Mouse (Mus musculus) common myeloid progenitor, adult 5-6 weeks (primary cell): ENCODE results near the gene Gtf2h4. TPM values are rescaled to one million over a fixed set of nuclear protein-coding genes. Genes with fewer than 3 reads are reported as not detected.
A peak's percentile ranks its signal among the peaks of the same experiment; 100 is the strongest.

Source experiments
- ATAC-seq: replicated peaks from 2 replicates; pipeline ENCODE4 v1.8.0; 2016; ENCODE audit warnings: low read depth, mild to moderate bottlenecking, moderate TSS enrichment, inconsistent platforms; ENCODE audit not compliant: poor library complexity, severe bottlenecking
- total RNA-seq: library from RNA; stranded (forward); fragments of 200-1000, 187-1606 nt; gene quantifications from 2 replicates; pipeline ENCODE4 v1.2.3, GENCODE M21; 2017

Gtf2h4 gene
- 16.5 and 23.3 TPM in 2 replicates for total RNA-seq

GRCm38 (mm10) chr17:35673416-35674035 lies at the start of gene Gtf2h4:
TSS of gene Gtf2h4 (minus strand) at chr17:35673739.
- peak; percentile 100 for ATAC-seq

GRCm38 (mm10) chr17:35721676-35722075 lies 48.1 kb upstream of the Gtf2h4 start:
- ATAC-seq: no peak

- ATAC-seq: no peak
Measured at GRCm38 (mm10) chr17:35720340-35720727, 46.8 kb upstream of the Gtf2h4 start.

- no peak for ATAC-seq
Measured at GRCm38 (mm10) chr17:35719616-35720339, 46.2 kb upstream of the Gtf2h4 start.

- no peak for ATAC-seq
Measured at GRCm38 (mm10) chr17:35717080-35717479, 43.5 kb upstream of the Gtf2h4 start.

- ATAC-seq: no peak
Measured at GRCm38 (mm10) chr17:35716114-35716513, 42.6 kb upstream of the Gtf2h4 start.

- no peak for ATAC-seq
Measured at GRCm38 (mm10) chr17:35710705-35711347, 37.3 kb upstream of the Gtf2h4 start.

- no peak for ATAC-seq
Measured at GRCm38 (mm10) chr17:35708611-35709010, 35.1 kb upstream of the Gtf2h4 start.

- no peak for ATAC-seq
Measured at GRCm38 (mm10) chr17:35707929-35708328, 34.4 kb upstream of the Gtf2h4 start.

GRCm38 (mm10) chr17:35705836-35706235 lies 32.3 kb upstream of the Gtf2h4 start:
- peak; percentile 63 for ATAC-seq

GRCm38 (mm10) chr17:35704621-35705464 lies 31.3 kb upstream of the Gtf2h4 start, which contains the start of gene Ddr1:
TSS of gene Ddr1 (minus strand) at chr17:35704621.
- peak; percentile 34 for ATAC-seq

GRCm38 (mm10) chr17:35703751-35704271 lies 30.3 kb upstream of the Gtf2h4 start:
- no peak for ATAC-seq

GRCm38 (mm10) chr17:35703065-35703464 lies 29.5 kb upstream of the Gtf2h4 start:
- ATAC-seq: no peak

- ATAC-seq: no peak
Measured at GRCm38 (mm10) chr17:35702605-35703004, 29.1 kb upstream of the Gtf2h4 start.

- ATAC-seq: no peak
Measured at GRCm38 (mm10) chr17:35701978-35702461, 28.5 kb upstream of the Gtf2h4 start.

GRCm38 (mm10) chr17:35701203-35701977 lies 27.9 kb upstream of the Gtf2h4 start:
- ATAC-seq: no peak

- no peak for ATAC-seq
Measured at GRCm38 (mm10) chr17:35700371-35700961, 26.9 kb upstream of the Gtf2h4 start.

- peak; percentile 22; the same call in 1 of the 2 replicates for ATAC-seq
Measured at GRCm38 (mm10) chr17:35699919-35700318, 26.4 kb upstream of the Gtf2h4 start.

- ATAC-seq: no peak
Measured at GRCm38 (mm10) chr17:35698501-35698883, 25.0 kb upstream of the Gtf2h4 start.
